Mouse (Mus musculus): ENCODE data around the gene Bmp7. TPM values are rescaled to one million over a fixed set of nuclear protein-coding genes. Genes with fewer than 3 reads are reported as not detected.

Gene Bmp7
- polyA plus RNA-seq, 1 experiment from 2014 or later, result 14.3 TPM

DNA sequence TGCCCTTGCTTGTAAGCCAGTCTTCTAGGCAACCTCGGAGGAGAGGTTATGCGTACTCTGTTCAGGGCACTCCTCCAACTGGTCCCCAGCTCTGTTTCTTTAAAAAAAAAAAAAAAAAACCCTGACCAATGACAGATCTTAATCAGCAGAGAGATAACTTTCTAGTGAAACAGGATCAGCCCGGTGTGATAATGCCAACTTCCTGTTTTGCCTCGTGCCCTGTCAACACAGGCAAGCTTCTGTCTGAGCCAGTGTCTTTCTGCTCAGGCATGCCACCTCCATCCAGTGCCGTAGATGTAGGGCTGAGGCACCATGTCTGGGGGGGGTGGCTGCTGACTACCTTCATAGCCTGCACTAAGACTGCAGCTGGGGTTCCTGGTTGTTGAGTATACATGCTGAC, 12.5 kb downstream of the Bmp7 start:
- Histone ChIP-seq H3K27me3 (replicated peaks) (no peaks in the 10 kb centered on the region; the same call in 1 of the 2 replicates), H3K9me3 (no peaks in the 10 kb centered on the region), H3K9ac (no peak overlapping the region), H3K27ac (no peak overlapping the region), H3K4me1 (no peaks in the 10 kb centered on the region), H3K36me3 (replicated peaks) (no peaks in the 10 kb centered on the region), H3K4me3 (no peak overlapping the region), H3K4me2 (no peak overlapping the region)
- no peak for ATAC-seq (replicated peaks)
- 86% methylated on average over 5 of the region's 5 CpGs for WGBS

DNA sequence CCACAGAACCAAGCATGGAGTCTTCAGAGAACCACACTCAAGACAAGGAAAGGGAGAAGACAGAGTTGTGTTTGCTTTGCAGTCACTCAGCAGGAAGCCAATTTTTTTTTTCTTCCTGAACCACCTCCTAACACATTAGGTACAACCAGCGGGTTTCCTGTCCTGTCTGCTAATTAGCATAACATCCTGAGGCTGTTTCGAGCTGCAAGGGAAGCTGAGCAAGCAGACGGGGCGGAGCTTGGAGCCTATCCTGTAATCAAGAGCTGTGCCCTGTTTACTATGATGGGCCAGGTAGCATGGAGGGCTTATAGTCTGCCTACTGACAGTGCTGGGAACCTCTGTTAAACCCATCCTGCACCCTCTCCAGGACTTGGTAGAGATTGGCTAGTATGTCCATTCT, 13.8 kb downstream of the Bmp7 start:
- ATAC-seq (replicated peaks), result no peak
- Histone ChIP-seq H3K9me3 (no peaks in the 10 kb centered on the region), H3K4me1 (no peaks in the 10 kb centered on the region), H3K36me3 (replicated peaks) (no peaks in the 10 kb centered on the region), H3K27ac (no peak overlapping the region), H3K4me2 (no peak overlapping the region), H3K27me3 (replicated peaks) (no peaks in the 10 kb centered on the region; the same call in 1 of the 2 replicates), H3K4me3 (no peak overlapping the region), H3K9ac (no peak overlapping the region)
- WGBS, result 81% methylated on average over 4 of the region's 4 CpGs

DNA sequence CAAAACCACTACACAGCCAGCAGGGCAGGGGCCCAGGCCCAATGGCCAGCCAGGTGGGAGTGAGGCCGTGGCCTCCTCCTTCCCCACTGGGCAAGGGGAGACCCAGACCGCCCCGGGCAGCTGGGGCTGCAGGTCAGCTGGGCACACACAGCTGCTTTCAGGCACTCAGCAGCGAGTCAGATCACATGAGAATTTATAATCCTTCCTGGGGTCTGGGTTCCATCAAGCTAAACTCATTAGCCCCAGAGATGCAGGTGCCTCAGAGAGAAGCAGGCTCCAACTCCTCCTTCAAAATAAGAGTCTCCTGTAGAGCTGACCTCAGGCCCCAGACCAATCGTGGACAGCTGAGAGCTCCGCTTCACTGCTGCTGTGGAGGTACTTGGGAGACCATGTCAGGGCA, 15.2 kb downstream of the Bmp7 start:
- H3K27me3 ChIP-seq (replicated peaks), result no peaks in the 10 kb centered on the region; the same call in 1 of the 2 replicates
- no peaks in the 10 kb centered on the region for H3K4me1 ChIP-seq
- WGBS, result 44% methylated on average over 6 of the region's 6 CpGs
- H3K36me3 ChIP-seq (replicated peaks), result no peaks in the 10 kb centered on the region
- no peak for ATAC-seq (replicated peaks)
- no peak overlapping the region for H3K9ac ChIP-seq
- H3K27ac ChIP-seq, result no peak overlapping the region
- H3K9me3 ChIP-seq, result no peaks in the 10 kb centered on the region
- no peak overlapping the region for H3K4me2 ChIP-seq
- H3K4me3 ChIP-seq, result no peak overlapping the region

DNA sequence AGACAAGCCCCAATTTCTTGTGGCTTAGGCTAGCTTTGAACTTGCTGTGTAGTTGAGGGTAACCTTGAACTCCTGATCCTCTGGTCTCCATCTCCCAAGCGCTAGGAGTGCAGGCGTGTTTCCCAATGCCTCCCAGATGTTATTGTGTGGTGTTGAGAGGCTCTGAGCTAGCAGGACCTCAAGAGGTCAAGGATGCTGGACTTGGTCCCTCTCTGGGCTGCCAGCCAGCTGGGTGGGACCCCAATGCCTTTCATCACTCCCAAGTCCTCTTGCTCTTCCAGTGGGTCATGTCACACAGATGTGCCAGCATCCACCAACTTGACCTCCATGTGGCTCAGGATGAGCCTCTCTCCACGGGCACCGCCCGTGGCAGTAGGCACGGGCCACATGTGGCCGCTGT, 16.9 kb downstream of the Bmp7 start:
- 91% methylated on average over 7 of the region's 7 CpGs for WGBS
- Histone ChIP-seq H3K9ac (no peak overlapping the region), H3K27me3 (replicated peaks) (no peaks in the 10 kb centered on the region; the same call in 1 of the 2 replicates), H3K36me3 (replicated peaks) (no peaks in the 10 kb centered on the region), H3K4me3 (no peak overlapping the region), H3K4me1 (no peaks in the 10 kb centered on the region), H3K9me3 (no peaks in the 10 kb centered on the region), H3K27ac (no peak overlapping the region), H3K4me2 (no peak overlapping the region)
- no peak for ATAC-seq (replicated peaks)

DNA sequence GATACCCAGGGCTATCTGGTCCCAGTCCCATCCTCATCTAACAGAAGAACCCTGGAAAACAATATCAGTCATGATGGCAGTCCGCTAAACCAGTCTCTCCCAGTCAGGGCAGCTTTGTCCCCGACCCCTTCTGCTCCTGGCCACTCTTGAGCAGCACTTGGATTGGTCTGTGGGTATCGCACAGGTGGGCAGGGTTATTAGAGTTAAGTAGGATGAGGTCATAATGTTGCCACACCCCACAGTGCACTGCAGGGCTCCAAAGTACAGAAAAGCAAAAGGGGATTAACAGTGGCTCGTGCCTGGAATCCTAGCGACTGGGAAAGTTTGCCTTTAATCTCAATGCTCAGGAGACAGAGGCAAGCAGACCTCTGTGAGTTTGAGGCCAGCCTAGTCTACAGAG, 17.5 kb downstream of the Bmp7 start:
- ATAC-seq (replicated peaks), result no peak
- H3K4me3 ChIP-seq, result no peak overlapping the region
- WGBS, result 45% methylated on average over 5 of the region's 5 CpGs
- H3K4me2 ChIP-seq, result no peak overlapping the region
- no peaks in the 10 kb centered on the region for H3K9me3 ChIP-seq
- no peaks in the 10 kb centered on the region; the same call in 1 of the 2 replicates for H3K27me3 ChIP-seq (replicated peaks)
- H3K9ac ChIP-seq, result no peak overlapping the region
- H3K36me3 ChIP-seq (replicated peaks), result no peaks in the 10 kb centered on the region
- H3K4me1 ChIP-seq, result no peaks in the 10 kb centered on the region
- no peak overlapping the region for H3K27ac ChIP-seq

DNA sequence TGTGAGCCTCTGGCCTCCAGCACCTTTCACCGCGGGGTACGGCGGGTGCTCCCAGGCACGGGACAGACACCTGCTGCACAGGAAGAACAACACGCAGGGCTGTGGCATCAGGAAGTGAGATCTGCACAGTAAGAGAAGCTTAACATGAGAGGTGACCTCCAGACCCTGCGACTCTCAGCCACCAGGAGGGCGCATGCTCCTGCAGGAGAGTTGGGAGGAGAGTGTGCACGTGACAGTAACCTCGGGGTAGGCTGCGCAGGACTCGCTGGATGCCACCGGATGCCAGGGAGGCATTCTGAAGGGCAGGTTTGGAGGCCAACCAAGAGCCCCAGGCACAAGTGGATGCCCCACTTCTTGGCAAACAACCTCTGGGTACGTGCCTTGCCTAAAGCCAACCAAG, 26.1 kb downstream of the Bmp7 start:
- H3K4me1 ChIP-seq, result peaks cover 4% of the 10 kb centered on the region; the same call in 1 of the 2 replicates
- no peaks in the 10 kb centered on the region for H3K36me3 ChIP-seq (replicated peaks)
- no peaks in the 10 kb centered on the region for H3K27me3 ChIP-seq (replicated peaks)
- no peak overlapping the region for H3K27ac ChIP-seq
- no peak overlapping the region for H3K9ac ChIP-seq
- H3K4me2 ChIP-seq, result no peak overlapping the region
- H3K4me3 ChIP-seq, result no peak overlapping the region
- no peaks in the 10 kb centered on the region for H3K9me3 ChIP-seq
- ATAC-seq (replicated peaks), result no peak
- 88% methylated on average over 14 of the region's 14 CpGs for WGBS

DNA sequence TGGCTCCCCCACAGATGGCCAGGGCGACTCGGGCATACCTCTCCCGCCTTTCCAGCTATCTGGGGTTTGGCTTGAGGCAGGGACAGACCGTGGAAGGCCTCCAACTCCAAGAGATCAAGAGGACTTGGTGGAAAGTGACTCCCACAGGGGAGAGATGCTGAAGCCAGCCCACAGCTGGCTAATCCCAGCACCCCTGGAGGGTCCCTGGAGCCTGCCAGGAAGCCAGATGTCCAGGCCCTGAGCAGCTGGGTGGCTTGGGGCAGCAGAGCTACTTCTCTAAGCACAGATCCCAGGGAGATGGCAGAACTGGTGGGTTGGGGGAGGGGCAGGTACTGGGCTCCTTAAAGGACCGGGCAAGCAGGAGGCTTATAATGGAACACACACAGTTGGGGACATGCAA, 28.4 kb downstream of the Bmp7 start:
- no peaks in the 10 kb centered on the region for H3K27me3 ChIP-seq (replicated peaks)
- H3K9me3 ChIP-seq, result no peaks in the 10 kb centered on the region
- H3K36me3 ChIP-seq (replicated peaks), result no peaks in the 10 kb centered on the region
- no peak overlapping the region for H3K9ac ChIP-seq
- ATAC-seq (replicated peaks), result no peak
- WGBS, result 40% methylated on average over 5 of the region's 5 CpGs
- H3K27ac ChIP-seq, result no peak overlapping the region
- H3K4me3 ChIP-seq, result no peak overlapping the region
- H3K4me2 ChIP-seq, result no peak overlapping the region
- peaks cover 4% of the 10 kb centered on the region; the same call in 1 of the 2 replicates for H3K4me1 ChIP-seq

DNA sequence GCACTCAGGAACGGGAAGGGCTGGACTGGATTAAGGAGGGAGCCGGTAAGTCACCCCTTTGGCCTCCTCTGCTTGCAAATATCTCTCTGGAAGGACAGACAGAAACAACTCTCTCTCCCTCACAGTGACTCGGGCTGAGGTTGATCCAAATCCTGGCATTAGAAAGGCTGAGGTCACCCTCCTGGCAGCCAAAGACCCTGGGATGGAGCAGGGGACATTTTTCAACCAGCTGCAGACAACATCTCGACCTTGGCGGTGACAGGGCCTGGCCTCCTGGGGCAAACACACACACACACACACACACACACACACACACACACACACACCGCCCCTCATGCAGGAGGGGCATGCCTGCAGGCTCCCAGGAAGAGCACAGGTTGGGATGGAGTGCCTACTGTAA, 29.0 kb downstream of the Bmp7 start:
- H3K4me3 ChIP-seq, result no peak overlapping the region
- no peak overlapping the region for H3K27ac ChIP-seq
- H3K9ac ChIP-seq, result no peak overlapping the region
- no peaks in the 10 kb centered on the region for H3K27me3 ChIP-seq (replicated peaks)
- H3K9me3 ChIP-seq, result no peaks in the 10 kb centered on the region
- peaks cover 4% of the 10 kb centered on the region; the same call in 1 of the 2 replicates for H3K4me1 ChIP-seq
- no peak for ATAC-seq (replicated peaks)
- no peak overlapping the region for H3K4me2 ChIP-seq
- no peaks in the 10 kb centered on the region for H3K36me3 ChIP-seq (replicated peaks)
- 69% methylated on average over 6 of the region's 6 CpGs for WGBS

DNA sequence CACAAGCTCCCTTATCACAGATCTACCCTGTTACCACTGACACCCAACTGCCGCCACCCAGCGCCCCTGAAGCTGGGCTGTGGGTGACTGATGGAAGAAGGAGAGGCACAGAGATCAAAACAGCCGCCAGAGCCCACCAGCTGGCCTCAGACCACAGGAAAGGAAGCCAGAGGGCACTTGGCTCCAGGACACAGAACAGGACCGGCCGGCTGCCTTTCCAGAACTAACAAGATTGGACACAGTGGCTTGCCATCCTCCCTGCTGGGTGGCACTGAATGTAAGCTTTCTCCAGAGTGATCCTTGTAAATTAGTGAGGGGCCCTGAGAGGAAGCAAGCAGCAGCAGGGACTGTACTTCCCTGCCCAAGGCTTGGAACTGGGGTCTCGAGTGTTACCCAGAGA, 30.7 kb downstream of the Bmp7 start:
- no peaks in the 10 kb centered on the region for H3K9me3 ChIP-seq
- H3K27me3 ChIP-seq (replicated peaks), result no peaks in the 10 kb centered on the region
- WGBS, result 42% methylated on average over 6 of the region's 6 CpGs
- no peak overlapping the region for H3K4me2 ChIP-seq
- H3K36me3 ChIP-seq (replicated peaks), result no peaks in the 10 kb centered on the region
- peak; percentile 60; the same call in 1 of the 2 replicates for ATAC-seq (replicated peaks)
- peaks cover 4% of the 10 kb centered on the region; the same call in 1 of the 2 replicates for H3K4me1 ChIP-seq
- H3K4me3 ChIP-seq, result no peak overlapping the region
- H3K27ac ChIP-seq, result no peak overlapping the region
- H3K9ac ChIP-seq, result no peak overlapping the region

DNA sequence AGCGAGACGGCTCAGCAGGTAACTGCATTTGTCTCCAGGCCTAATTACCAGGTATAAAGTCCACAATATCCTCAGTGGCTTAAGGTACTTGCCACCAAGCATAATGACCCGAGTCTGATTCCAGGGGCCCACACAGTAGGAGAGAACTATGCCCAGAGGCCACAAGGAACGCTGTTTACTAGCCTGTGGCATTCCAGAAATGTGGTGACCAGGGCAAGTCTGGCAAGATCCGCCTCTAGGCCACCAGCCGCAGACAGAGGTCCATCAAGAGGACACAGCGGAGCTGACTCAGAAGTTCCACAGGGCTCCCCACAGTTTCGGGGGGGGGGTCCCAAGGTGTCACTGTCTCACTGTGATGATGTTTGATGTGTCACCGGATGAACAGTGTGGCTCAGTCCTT, 34.0 kb downstream of the Bmp7 start:
- Histone ChIP-seq H3K9ac (no peak overlapping the region), H3K4me1 (peaks cover 4% of the 10 kb centered on the region; the same call in 1 of the 2 replicates), H3K27me3 (replicated peaks) (no peaks in the 10 kb centered on the region), H3K4me2 (no peak overlapping the region), H3K9me3 (no peaks in the 10 kb centered on the region), H3K27ac (no peak overlapping the region), H3K4me3 (no peak overlapping the region), H3K36me3 (replicated peaks) (no peaks in the 10 kb centered on the region)
- WGBS, result 82% methylated on average over 9 of the region's 9 CpGs
- ATAC-seq (replicated peaks), result no peak

DNA sequence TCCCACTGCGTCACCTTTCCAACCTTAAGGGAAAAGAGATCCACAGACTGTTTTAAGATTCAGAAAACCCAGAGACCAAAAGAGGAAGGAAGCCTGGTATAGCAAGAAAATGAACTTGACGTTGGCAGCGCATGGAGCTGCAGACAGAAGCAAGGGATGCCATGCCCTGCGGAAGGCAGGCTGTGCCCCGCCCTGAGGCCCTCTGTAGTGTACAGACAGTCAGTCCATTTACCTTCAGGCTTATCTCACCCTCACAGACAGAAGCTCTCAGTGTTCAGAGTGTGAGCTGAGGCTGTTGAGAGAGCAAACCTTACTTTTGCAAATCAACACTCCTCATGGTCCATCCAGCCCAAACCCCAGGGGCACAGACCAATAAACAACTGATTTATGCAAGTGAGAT, 35.1 kb downstream of the Bmp7 start:
- WGBS, result 91% methylated on average over 5 of the region's 5 CpGs
- Histone ChIP-seq H3K4me3 (no peak overlapping the region), H3K27ac (no peak overlapping the region), H3K9me3 (no peaks in the 10 kb centered on the region), H3K4me2 (no peak overlapping the region), H3K27me3 (replicated peaks) (no peaks in the 10 kb centered on the region), H3K4me1 (peaks cover 4% of the 10 kb centered on the region; the same call in 1 of the 2 replicates), H3K9ac (no peak overlapping the region), H3K36me3 (replicated peaks) (no peaks in the 10 kb centered on the region)
- ATAC-seq (replicated peaks), result no peak

DNA sequence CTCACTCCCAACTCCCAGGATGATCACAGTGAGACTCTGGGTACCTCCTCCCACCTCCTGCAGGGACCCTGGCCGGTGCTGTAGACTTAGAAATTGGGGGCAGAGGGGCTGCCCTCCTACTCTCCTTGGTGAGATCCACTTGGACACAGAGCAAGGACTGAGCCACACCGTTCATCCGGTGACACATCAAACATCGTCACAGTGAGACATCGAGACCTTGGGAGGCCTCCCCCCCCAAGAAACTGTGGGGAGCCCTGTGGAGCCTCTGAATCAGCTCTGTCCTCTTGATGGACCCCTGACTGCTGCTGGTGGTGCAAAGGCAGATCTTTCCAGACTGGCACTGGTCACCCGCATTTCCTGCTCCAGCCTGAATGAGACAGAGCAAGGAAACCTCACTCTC, 35.5 kb downstream of the Bmp7 start:
- peaks cover 4% of the 10 kb centered on the region; the same call in 1 of the 2 replicates for H3K4me1 ChIP-seq
- 83% methylated on average over 6 of the region's 6 CpGs for WGBS
- H3K4me3 ChIP-seq, result no peak overlapping the region

DNA sequence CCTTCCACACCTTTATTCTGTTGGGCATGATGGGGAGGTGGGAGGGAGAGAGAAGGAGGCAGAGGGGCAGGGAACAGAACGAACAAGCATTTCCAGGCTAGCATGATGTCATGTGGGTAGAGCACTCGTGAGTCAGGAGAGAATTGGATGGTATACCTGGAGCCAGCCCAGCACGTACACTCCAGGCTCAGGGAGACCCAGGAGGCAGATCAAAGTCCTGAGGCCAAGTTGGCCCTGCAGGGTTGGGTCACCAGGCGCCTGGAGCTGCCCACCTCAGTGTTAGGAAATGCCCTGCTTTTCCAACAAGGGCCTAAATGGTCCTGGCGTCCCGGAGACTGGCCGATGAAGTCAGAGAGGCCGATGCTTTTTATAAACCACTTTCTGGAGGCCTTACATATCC, 36.6 kb downstream of the Bmp7 start:
- H3K4me1 ChIP-seq, result no peaks in the 10 kb centered on the region
- no peak for ATAC-seq (replicated peaks)
- no peak overlapping the region for H3K4me3 ChIP-seq
- H3K36me3 ChIP-seq (replicated peaks), result no peaks in the 10 kb centered on the region
- H3K9me3 ChIP-seq, result no peaks in the 10 kb centered on the region
- no peak overlapping the region for H3K4me2 ChIP-seq
- no peaks in the 10 kb centered on the region for H3K27me3 ChIP-seq (replicated peaks)
- 82% methylated on average over 8 of the region's 8 CpGs for WGBS
- no peak overlapping the region for H3K27ac ChIP-seq
- no peak overlapping the region for H3K9ac ChIP-seq

More for the DNA sequence above, 35.5 kb downstream of the Bmp7 start:
- no peaks in the 10 kb centered on the region for H3K36me3 ChIP-seq (replicated peaks)
- H3K9me3 ChIP-seq, result no peaks in the 10 kb centered on the region
- no peak for ATAC-seq (replicated peaks)
- H3K27me3 ChIP-seq (replicated peaks), result no peaks in the 10 kb centered on the region
- H3K9ac ChIP-seq, result no peak overlapping the region
- no peak overlapping the region for H3K27ac ChIP-seq
- H3K4me2 ChIP-seq, result no peak overlapping the region
